Mouse (Mus musculus) cortical plate, adult 2 months (tissue): ENCODE results near the gene Creb3l4. TPM values are rescaled to one million over a fixed set of nuclear protein-coding genes. Genes with fewer than 3 reads are reported as not detected.

ENCODE experiments used
- H3K27ac ChIP-seq: fragments of 200-500 bp; 2 replicates; pipeline ENCODE4 v1.5.1; 2012; ENCODE audit warnings: low read length, control low read depth, inconsistent platforms; ENCODE audit not compliant: insufficient read depth
- H3K4me1 ChIP-seq: fragments of 200-500 bp; 2 replicates; pipeline ENCODE4 v1.6.1; 2011; ENCODE audit warnings: low read length; ENCODE audit not compliant: control insufficient read depth, insufficient read depth
- H3K4me3 ChIP-seq: fragments of 200-500 bp; 2 replicates; pipeline ENCODE4 v1.5.1; 2011; ENCODE audit warnings: mild to moderate bottlenecking, low read length, control low read depth; ENCODE audit not compliant: insufficient read depth
- CTCF ChIP-seq: fragments of 200-500 bp; IDR thresholded peaks from 2 replicates; pipeline ENCODE4 v1.5.1; 2011; ENCODE audit warnings: mild to moderate bottlenecking, control low read depth, low read length; ENCODE audit not compliant: insufficient read depth; ENCODE audit errors: extremely low read depth
- POLR2A ChIP-seq: fragments of 200-500 bp; IDR thresholded peaks from 2 replicates; pipeline ENCODE4 v1.6.1; 2011; ENCODE audit warnings: mild to moderate bottlenecking, low read length, control low read depth; ENCODE audit not compliant: insufficient read depth; ENCODE audit errors: extremely low read depth
- polyA plus RNA-seq: library from polyadenylated mRNA; depleted of rRNA; stranded (reverse); fragments of >200 nt; gene quantifications from 2 replicates; pipeline ENCODE4 v1.2.3, GENCODE M21; 2012

Creb3l4 gene
- polyA plus RNA-seq, 1 experiment = 0.27 TPM

DNA sequence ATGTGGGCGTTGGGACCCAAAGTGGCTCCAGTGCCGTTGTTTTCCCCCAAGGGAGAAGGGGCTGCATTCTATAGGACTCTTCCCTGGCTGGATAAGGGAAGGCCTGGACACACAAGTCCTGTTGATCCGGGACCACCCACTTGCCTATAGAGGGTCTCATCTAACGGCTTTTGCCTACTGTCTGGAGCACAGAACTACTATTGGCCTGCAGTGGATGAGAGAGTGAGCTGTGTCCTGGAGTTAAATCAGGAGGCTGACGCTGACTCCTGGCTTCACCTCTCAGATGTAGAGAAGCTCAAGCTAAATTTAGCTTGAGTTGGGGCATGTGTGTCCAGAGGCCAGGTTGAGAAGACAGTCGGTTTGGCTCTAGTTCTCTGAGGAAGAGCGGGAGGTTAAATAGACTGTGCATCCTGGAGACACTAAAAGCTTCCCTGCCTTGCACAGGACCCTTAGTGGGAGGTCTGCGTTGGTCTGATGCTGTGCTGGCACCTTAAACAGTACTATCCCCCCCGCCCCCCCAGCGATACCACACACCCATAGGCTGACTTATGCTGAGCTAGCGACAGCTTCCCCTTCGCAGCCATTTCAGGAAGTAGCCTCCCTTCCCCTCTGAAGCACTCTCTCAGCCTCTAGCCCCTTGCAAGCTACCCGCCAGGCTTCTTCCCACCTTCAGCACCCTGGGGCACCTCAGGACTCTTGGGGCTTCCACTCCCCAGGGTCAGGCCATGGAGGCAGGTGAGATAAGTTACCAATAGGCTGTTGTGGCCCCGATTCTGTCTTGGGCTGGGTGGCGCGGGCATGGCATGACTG lies 22.8 kb upstream of the Creb3l4 start:
- no peak for TF ChIP-seq POLR2A
- no peak for TF ChIP-seq CTCF
- Histone ChIP-seq H3K4me3 (peak overlapping the region; percentile 63), H3K4me1 (peaks cover 1% of the 10 kb centered on the region; the same call in 1 of the 2 replicates)

DNA sequence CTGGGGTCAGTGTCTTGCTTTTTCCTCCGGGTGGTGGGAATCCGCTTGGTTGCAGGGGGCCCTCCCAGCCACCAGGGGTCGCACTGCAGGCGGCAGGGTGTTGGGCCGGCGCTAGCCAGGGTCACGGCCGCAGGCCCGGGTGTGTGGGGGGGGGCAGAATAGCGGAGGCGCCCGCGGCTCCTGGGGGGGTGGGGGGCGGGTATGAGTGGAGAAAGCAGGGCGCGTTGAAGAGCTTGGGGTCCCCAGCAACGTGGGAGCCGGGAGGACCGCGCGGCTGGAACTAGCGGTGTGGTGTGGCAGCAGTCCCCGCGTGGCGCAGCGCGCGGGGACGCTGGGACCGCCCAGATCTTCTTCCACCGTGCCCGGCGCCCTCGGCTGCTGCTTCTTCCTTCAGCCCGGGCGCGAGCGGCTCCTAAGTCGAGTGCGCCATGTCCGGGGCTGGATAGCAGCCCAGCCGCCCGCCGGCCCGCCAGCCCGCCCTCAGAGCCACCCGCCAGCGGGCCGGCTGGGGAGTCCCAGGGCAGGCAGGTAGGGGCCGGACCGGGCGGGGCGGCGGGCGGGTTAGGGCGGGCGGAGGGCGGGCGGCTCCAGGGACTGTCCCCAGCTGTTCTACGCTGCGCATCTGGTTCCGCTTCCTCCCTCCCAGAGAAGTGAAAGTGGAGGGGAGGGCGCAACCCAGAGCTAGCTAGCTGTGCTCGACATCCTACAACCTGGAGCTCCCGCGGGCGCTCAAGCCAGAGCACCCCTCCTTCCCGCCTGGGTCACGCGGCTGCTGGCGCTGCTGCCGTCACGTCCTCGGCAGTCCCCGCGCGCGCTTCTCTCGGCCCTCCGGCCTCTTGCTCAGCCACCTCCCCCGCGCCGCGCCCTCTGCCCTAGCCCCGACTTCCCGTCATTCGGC lies 22.0 kb upstream of the Creb3l4 start, which contains the start of gene Dennd4b:
Dennd4b (plus strand) TSS at position 152 of the 898 bp plus-strand sequence.
- peak within 1 kb of the TSS; percentile 62 for H3K27ac ChIP-seq
- peak; percentile 57 for TF ChIP-seq CTCF
- TF ChIP-seq POLR2A = peak; percentile 75; the same call in 1 of the 2 replicates

More for the DNA sequence above, 22.8 kb upstream of the Creb3l4 start:
- H3K27ac ChIP-seq = peak overlapping the region; percentile 62

DNA sequence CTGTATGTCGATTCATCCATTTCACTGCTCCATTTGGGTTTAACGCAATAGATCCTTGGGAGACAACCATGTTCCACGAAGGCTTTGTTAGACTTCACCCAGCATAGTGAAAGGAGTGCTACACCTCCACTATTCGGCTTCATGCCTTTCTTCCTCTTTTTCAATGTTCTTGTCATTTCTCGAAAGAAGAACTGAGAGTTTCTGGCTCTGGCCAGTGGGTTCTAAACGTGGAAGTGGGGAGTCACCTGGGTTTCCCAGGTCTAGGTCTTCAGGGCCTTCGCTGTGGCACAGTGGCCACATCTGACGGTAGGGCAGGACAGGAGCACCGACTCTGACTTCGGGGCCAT lies 21.3 kb upstream of the Creb3l4 start:
- no peak overlapping the region for H3K27ac ChIP-seq
- H3K4me1 ChIP-seq = peaks cover 1% of the 10 kb centered on the region; the same call in 1 of the 2 replicates
- TF ChIP-seq CTCF (no peak), POLR2A (no peak)
- H3K4me3 ChIP-seq = peak overlapping the region; percentile 63; the same call in 1 of the 2 replicates

More for the DNA sequence above, 22.0 kb upstream of the Creb3l4 start, which contains the start of gene Dennd4b:
- peak within 1 kb of the TSS; percentile 63 for H3K4me3 ChIP-seq
- peaks cover 1% of the 10 kb centered on the region; the same call in 1 of the 2 replicates for H3K4me1 ChIP-seq

DNA sequence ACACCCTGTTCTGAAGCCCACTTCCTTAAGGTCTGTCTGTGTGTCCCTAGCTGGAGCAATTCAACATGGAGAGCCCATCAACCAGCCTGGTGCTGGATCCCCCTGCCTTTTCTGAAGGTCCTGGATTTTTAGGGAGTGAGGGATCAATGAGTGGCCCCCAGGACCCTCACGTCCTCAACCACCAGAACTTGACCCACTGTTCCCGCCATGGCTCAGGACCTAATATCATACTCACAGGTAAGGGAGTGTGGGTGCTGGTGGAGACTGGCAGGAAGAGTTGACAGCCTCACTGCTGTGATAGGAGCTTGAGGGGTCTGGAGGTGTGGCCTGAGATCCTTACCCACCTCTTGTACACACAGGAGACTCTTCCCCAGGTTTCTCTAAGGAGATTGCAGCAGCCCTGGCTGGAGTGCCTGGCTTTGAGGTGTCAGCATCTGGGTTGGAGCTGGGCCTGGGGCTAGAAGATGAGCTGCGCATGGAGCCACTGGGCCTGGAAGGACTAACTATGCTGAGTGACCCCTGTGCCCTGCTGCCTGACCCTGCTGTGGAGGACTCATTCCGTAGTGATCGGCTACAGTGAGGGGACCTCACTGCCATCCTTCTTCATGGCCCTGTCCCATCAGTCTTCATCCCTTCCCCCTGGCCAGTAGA lies 19.9 kb upstream of the Creb3l4 start:
- TF ChIP-seq POLR2A = no peak
- no peak for TF ChIP-seq CTCF
- H3K27ac ChIP-seq = no peak overlapping the region

DNA sequence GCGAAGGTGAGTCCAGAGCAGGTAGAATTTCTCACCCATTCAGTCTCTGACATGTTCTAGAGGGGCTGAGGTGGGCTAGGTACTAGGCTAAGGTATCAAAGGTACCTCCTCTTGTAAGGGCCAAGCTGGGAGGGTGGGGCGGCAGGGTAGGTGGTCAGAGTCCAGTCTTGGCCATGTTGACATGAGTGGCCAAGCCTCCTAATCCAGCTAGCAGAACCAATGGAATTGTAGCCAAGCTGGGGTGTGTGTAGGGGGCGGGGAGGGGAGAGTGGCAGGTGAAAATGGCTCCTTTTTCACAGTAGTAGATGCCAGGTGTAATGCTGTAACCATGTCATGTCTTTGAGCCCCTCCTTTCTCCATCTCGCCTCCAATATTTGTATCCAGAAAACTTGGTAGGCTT lies 15.2 kb upstream of the Creb3l4 start:
- H3K27ac ChIP-seq = no peak overlapping the region
- TF ChIP-seq CTCF (no peak), POLR2A (no peak)
- H3K4me1 ChIP-seq = peaks cover 6% of the 10 kb centered on the region
- no peak overlapping the region for H3K4me3 ChIP-seq

More for the DNA sequence above, 19.9 kb upstream of the Creb3l4 start:
- no peak overlapping the region for H3K4me3 ChIP-seq
- H3K4me1 ChIP-seq = peaks cover 1% of the 10 kb centered on the region; the same call in 1 of the 2 replicates

DNA sequence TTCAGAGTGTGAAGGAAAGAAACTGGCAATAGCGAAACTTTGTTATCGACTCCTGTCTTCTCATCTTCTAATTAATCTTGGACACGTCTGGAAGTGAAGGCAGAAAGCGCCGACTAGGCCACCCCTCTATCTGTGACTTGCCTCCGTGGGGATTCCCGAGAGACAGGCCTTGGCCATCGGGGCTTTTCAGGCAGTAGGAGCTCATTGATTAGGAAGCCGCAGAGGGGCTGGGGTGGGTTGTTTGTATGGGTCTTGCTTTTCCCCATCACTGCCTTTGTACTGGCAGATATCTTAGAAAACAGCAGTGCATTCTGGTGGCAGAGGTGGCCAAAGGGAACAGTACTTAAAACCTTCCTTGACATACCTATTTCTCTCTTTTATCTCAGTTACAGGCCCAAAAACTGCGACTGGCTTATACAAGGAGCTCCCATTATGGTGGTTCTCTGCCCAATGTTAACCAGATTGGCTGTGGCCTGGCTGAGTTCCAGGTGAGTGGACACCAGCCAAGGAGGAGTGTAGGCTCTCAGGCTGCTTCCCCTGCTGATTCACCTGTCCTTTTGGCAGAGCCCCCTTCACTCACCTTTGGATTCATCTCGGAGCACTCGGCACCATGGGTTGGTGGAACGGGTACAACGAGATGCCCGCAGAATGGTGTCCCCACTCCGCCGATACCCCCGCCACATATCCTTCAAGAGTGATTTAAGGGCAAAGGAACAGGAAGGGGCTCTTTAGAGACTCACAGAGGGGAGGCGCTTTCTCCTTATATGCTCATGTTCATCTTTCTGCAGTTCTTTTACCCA lies 13.6 kb upstream of the Creb3l4 start:
- no peak overlapping the region for H3K27ac ChIP-seq
- no peak overlapping the region for H3K4me3 ChIP-seq
- peaks cover 6% of the 10 kb centered on the region for H3K4me1 ChIP-seq
- TF ChIP-seq POLR2A (no peak), CTCF (no peak)

DNA sequence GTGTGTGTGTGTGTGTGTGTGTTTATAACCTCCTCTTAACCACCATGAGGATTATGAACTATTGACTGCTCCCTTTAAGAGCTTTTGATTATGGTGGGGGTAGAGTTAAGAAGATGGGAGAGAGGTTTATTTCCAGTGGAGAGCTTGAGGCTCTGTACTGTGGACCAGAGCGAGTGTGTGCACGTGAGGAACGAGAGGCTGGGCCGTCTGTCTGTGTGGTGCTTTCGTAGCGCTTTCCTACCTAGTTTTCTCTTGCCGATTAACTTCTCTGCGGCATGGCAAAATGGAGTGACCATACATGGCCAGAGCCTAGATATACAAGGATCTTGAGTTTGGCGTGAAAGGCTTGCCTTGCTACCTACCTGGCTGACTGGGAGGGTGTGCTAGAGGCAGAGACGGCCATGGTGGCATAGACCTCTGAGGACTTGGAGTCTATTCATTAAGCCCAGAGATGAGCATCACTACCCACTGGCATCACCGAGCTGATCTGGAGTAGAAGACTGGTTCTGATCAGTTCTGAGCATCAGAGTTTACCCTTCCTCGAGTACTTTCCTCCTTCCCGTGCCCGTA lies 12.6 kb upstream of the Creb3l4 start:
- H3K4me1 ChIP-seq = peaks cover 7% of the 10 kb centered on the region
- no peak overlapping the region for H3K27ac ChIP-seq
- no peak overlapping the region for H3K4me3 ChIP-seq
- no peak for TF ChIP-seq POLR2A
- TF ChIP-seq CTCF = no peak

DNA sequence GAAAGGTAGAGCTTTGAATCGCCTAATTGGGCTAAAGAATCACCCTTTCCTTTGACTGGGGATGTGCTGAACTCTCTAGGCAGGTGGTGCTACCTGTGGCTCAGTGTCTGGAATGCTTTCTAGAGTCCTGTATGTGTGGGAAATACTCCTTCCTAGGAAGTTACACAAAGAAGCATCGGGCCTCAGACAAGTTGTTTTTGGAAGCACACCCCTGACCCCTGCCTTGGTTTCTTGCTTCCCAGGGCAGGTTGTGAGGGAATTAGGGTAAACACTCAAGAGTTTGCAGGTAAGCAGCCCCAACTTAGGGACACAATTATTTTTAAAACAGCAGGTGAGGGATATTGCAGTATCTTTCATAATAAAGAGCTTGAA lies 11.9 kb upstream of the Creb3l4 start:
- H3K27ac ChIP-seq = no peak overlapping the region
- peak overlapping the region; percentile 79 for H3K4me3 ChIP-seq
- H3K4me1 ChIP-seq = peaks cover 7% of the 10 kb centered on the region
- TF ChIP-seq POLR2A (no peak), CTCF (no peak)
